Mouse (Mus musculus): ENCODE results near the gene Tspan14. TPM values are rescaled to one million over a fixed set of nuclear protein-coding genes. Genes with fewer than 3 reads are reported as not detected.

Gene Tspan14
- total RNA-seq, 2 experiments from 2014 or later = 8.6 to 9.3 TPM

GRCm38 (mm10) chr14:40955596-40956251 is 10.9 kb downstream of the Tspan14 start:
- ATAC-seq (replicated peaks; ENCODE audit: low FRiP score, low TSS enrichment, poor library complexity, severe bottlenecking) = 0 out of 2 replicates have a peak, but pooled peaks have one; percentile 12

GRCm38 (mm10) chr14:40955146-40955545 is 11.5 kb downstream of the Tspan14 start:
- no peak for ATAC-seq (replicated peaks; ENCODE audit: low FRiP score, low TSS enrichment, poor library complexity, severe bottlenecking)

GRCm38 (mm10) chr14:40953381-40953780 is 13.2 kb downstream of the Tspan14 start:
- no peak for ATAC-seq (replicated peaks; ENCODE audit: low FRiP score, low TSS enrichment, poor library complexity, severe bottlenecking)

- no peak for ATAC-seq (replicated peaks; ENCODE audit: low FRiP score, low TSS enrichment, poor library complexity, severe bottlenecking)
Measured at GRCm38 (mm10) chr14:40952715-40953114, 13.9 kb downstream of the Tspan14 start.

GRCm38 (mm10) chr14:40952301-40952700 is 14.3 kb downstream of the Tspan14 start:
- no peak for ATAC-seq (replicated peaks; ENCODE audit: low FRiP score, low TSS enrichment, poor library complexity, severe bottlenecking)

GRCm38 (mm10) chr14:40949730-40950614 is 16.6 kb downstream of the Tspan14 start:
- ATAC-seq (replicated peaks; ENCODE audit: low FRiP score, low TSS enrichment, poor library complexity, severe bottlenecking) = no peak

GRCm38 (mm10) chr14:40949047-40949446 is 17.6 kb downstream of the Tspan14 start:
- ATAC-seq (replicated peaks; ENCODE audit: low FRiP score, low TSS enrichment, poor library complexity, severe bottlenecking) = no peak

- no peak for ATAC-seq (replicated peaks; ENCODE audit: low FRiP score, low TSS enrichment, poor library complexity, severe bottlenecking)
Measured at GRCm38 (mm10) chr14:40948522-40948921, 18.1 kb downstream of the Tspan14 start.

GRCm38 (mm10) chr14:40947431-40948394 is 18.9 kb downstream of the Tspan14 start:
- peak; percentile 95 for ATAC-seq (replicated peaks; ENCODE audit: low FRiP score, low TSS enrichment, poor library complexity, severe bottlenecking)

- ATAC-seq (replicated peaks; ENCODE audit: low FRiP score, low TSS enrichment, poor library complexity, severe bottlenecking) = no peak
Measured at GRCm38 (mm10) chr14:40943802-40944201, 22.8 kb downstream of the Tspan14 start.

- no peak for ATAC-seq (replicated peaks; ENCODE audit: low FRiP score, low TSS enrichment, poor library complexity, severe bottlenecking)
Measured at GRCm38 (mm10) chr14:40942429-40942828, 24.2 kb downstream of the Tspan14 start.

GRCm38 (mm10) chr14:40938380-40938987 is 28.1 kb downstream of the Tspan14 start:
- ATAC-seq (replicated peaks; ENCODE audit: low FRiP score, low TSS enrichment, poor library complexity, severe bottlenecking) = no peak

GRCm38 (mm10) chr14:40937052-40937451 is 29.6 kb downstream of the Tspan14 start:
- ATAC-seq (replicated peaks; ENCODE audit: low FRiP score, low TSS enrichment, poor library complexity, severe bottlenecking) = peak; percentile 34; the same call in 1 of the 2 replicates

GRCm38 (mm10) chr14:40935481-40935880 is 31.1 kb downstream of the Tspan14 start:
- ATAC-seq (replicated peaks; ENCODE audit: low FRiP score, low TSS enrichment, poor library complexity, severe bottlenecking) = no peak

GRCm38 (mm10) chr14:40935054-40935453 is 31.6 kb downstream of the Tspan14 start:
- 0 out of 2 replicates have a peak, but pooled peaks have one; percentile 18 for ATAC-seq (replicated peaks; ENCODE audit: low FRiP score, low TSS enrichment, poor library complexity, severe bottlenecking)

- no peak for ATAC-seq (replicated peaks; ENCODE audit: low FRiP score, low TSS enrichment, poor library complexity, severe bottlenecking)
Measured at GRCm38 (mm10) chr14:40933328-40933727, 33.3 kb downstream of the Tspan14 start.

GRCm38 (mm10) chr14:40932225-40932624 is 34.4 kb downstream of the Tspan14 start:
- no peak for ATAC-seq (replicated peaks; ENCODE audit: low FRiP score, low TSS enrichment, poor library complexity, severe bottlenecking)

GRCm38 (mm10) chr14:40931115-40931829 is 35.3 kb downstream of the Tspan14 start:
- no peak for ATAC-seq (replicated peaks; ENCODE audit: low FRiP score, low TSS enrichment, poor library complexity, severe bottlenecking)
